Mouse (Mus musculus): ENCODE measurements around the gene Cdca4. TPM values are rescaled to one million over a fixed set of nuclear protein-coding genes. Genes with fewer than 3 reads are reported as not detected.

The Cdca4 gene
- total RNA-seq (2022): 1 to 10 TPM; 5.6 to 6.5 (median 6.2) TPM

DNA sequence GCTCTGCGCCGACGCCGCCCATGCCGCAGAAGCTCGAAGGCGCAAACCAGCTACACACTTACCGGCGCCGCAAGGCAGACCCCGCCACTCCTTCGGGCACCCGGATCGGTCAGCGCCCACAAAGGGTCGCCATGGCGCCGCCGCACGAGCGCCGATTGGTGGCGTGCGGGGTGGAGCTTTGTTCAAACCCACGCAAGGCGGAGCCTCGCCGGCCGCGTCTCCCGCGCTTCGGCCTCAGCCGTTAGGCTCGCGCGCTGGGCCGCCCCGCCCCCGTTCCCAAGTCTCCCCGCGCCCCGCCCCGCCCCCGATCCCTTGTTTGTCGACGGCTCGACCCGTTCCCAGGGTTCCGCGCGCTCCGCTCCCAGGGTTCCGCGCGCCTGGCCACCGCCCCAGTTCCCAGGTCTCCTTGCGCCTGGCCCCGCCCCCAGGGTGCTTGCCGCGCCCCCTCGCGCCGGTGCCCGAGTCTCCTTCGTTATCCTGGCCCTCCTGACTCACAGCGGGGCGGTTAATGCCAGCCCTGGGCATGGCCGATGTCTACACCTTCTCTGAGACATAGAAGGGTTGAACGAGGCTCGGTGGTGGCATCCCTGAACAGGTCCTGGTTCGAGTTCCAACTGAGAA, at the start of gene Cdca4:
Cdca4 (minus strand) TSS at position 180 of the 621 bp plus-strand sequence.
- DNase-seq (ENCODE audit: low spot score): peak; percentile 95

DNA sequence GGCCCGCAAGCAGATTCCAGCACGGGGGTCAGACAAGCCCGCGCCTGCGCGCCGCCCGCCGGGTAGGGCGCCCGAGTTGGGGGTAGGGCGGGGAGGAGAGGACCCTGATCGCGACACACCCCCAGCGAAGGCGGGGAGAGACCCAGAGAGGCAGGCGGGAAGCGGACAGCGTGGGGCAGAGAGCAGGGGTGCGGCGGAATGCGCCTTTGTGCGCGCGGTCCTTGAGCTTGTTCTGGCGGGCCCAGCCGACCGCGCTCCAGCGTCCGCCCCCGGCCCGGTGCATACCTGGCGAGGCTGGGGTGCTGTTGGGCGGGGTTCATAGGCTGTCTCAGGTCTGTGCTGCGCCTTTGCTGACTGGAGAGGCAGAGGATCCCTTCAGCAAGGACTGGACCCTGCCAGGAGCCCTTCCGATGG, 48.4 kb upstream of the Cdca4 start:
- DNase-seq (ENCODE audit: low spot score): no peak

DNA sequence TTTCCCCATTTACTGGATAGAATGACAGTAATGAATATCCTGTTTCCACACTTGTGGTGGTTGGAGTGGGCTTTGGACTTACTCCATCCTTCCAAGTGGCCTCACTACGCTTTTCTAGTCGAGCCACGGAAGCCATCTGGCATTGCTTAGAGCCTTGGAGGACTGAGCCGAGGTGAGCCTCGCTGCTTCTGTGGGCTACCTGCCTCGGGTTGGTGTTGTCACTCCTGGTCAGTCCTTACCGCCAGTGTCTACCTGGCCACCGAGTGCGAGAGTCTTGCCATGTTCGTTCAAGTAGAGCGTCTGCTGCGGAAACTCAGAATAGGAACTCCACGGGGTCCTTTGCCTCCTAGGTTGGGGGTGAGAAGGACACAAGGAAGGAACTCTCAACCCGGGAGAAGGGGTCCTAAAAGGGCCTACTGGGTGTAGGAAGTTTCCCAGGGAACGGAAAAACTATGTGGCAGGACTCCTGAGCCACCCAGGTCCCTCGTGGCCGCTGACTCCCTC, 47.9 kb upstream of the Cdca4 start:
- DNase-seq (ENCODE audit: low spot score): no peak

DNA sequence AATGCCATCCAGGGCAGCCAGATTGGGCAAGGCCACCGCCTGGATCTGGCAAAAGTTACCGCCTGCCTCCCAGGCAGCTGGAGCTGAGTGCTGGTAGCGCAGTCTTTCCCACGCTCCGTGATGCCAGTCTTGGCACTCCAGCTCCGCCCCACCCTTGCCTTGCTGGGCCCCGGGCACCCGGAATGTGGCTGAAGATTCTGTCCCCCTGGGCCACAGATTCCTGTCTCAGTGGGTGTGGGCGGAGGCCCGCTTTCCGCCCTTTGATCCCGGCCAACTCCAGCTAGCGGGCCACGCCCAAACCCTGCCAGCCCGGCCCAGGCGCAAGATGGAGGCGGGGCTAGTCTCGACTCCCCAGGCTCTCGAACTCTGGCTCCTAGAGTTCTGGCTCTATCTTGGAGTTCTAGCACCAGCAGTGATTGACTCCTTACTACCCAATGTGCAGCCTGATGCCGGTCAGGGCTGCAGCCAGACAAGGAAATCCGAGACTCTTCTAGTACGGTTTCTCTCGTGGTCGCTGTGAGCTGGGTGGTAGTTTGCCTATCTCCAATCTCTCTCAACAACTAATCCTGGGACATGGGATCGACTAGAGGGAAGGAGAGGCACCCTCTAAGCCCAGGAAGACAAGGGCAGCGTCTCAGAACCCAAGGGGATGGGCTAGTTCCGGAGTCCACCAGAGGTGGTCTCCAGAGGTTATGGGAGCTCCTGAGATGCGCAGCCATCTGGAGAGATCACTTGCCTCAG, 47.3 kb upstream of the Cdca4 start:
- peak; percentile 76 for DNase-seq (ENCODE audit: low spot score)

DNA sequence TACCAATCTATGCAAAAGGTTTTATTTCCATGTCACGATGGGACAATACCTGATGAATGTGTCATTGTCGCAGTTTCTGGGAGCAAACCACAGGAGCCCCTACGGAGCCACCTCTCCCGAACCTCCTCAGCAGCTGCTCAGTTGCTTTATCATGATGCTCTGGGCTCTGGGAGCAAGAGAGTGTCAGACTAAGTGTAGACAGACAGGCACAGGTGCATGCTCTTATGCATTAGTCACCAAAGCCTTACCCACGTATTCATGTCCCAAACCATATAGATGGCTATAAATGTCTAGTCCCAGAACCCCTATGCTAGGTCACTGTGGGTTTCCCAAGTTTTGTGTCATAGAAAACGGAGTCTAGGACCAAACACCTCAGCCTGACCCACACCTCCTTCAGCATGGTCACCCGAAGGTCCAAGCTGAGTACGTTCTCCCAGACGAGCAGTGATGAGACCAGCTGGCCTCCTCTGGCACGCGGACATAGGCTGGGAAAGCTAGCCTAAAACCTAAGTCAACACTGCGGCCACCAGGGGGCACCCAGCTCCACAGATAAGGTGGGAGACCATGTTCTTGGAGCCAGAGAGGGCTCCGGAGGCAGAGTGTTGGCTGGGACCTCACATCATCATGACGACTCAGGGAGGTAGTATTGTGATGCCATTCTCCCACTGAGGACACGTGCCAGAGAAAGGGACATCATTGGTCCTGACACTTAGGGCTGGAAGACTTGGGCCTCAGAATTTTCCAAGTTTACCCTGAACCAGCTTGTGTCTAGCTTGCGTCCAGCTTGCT, 46.2 kb upstream of the Cdca4 start:
- DNase-seq (ENCODE audit: low spot score): peak; percentile 92

DNA sequence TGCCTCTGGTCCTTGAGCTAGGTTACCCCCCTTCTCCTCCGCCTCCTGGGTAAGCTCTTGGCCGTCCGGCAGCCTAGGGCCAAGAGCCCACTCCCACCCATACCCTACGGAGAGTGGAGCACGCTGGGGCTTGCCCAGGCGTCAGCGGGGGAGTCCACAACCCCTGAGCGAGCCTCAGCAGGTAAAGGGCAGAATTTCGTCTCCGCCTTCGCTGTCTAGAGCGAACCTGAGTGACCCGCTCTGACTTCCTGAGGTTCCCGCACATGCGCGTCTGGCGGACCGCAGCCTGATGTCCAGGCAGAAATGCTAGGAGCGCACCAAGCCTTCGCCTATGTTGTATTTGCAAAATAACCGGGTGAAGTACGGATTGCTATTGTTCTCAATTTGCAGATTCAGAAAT, 45.0 kb upstream of the Cdca4 start:
- no peak for DNase-seq (ENCODE audit: low spot score)

DNA sequence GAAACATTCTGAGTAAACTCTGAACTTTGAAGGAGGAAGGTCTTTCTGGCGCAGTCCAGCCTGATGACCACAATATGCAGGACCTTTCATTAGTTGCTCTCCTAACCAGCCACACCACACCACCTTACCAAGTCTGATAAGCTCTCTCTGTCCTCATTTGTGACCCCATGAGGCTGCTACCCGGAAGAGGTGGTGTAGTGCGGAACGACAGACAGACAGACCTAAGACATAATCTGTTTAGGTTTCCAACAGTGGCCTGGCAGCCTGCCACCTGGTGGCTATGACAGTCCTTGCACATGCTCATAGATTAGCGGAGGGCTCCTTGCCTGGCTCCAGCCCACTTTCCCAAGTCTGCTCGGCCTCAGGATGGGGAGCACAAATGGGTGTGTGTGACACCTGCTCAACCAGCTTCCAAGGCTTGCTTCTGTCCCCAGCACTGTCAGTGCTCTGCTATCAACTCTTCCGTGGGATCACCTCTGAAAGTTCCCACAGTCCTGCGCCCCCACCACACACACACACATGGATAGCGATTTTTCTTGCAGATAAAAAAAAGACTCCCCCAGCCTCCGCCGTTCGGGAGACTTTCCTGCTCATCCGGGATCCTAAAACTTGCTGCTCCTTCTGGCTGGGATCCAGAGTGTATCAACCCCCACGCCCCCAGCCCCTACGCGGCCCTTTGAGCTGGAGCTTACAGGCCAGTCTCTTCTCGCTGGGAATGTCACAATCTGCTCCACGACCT, 44.4 kb upstream of the Cdca4 start:
- DNase-seq (ENCODE audit: low spot score): no peak

DNA sequence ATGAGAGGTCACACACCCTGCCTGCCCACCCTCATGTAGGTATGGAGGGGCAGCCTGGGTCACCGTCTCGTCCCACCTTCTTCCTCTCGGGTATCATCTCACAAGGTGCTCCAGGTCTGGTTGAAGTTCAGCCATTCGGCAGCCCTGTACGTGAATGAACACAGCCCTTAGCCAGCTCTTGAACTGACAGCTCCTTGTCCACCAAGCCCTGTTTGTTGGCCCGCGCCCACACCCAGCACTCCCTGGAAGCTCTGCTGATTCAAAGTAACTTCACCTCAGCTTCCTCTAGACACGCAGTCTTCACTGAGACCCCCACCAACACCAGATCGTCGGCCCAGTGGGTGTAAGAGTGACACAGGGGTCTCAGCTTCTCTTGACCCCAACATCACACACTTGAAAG, 43.8 kb upstream of the Cdca4 start:
- DNase-seq (ENCODE audit: low spot score): no peak

DNA sequence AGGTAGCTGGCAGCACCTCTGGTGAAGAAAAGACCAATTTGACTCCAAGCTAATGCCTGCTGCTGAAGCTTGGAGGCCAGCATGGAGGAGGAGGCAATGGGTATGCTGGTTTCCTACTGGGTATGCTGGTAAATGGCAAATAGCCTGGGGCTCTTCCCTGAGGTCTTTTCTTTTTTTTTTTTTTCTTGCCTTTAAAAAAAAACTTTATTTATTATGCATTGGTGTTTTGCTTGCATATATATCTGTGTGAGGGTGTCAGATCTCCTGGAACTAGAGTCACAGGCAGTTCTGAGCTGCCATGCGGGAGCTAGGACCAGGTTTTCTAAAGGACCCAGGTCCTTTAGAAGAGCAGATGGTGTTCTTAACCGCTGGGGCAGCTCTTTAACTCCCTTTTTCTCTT, 42.0 kb upstream of the Cdca4 start:
- DNase-seq (ENCODE audit: low spot score): no peak

DNA sequence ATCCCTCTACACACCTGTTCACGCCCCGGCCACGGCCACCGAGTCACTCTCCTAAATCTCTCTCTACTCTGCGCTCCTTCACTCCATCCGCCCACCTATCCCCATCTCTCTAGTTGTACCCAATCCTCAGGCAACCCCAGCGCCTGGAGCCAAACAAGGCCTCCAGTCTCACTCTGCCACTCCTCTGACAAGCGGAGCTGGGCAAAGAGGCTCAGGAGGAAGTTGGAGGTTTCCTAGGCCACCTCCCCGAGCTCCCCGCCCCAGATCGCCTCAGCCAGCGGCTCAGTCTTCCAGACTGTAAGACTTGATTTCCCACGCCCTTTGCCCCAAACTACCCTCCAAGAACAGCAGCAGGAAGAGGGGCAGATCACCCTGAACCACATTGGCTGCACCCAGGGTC, 41.6 kb upstream of the Cdca4 start:
- DNase-seq (ENCODE audit: low spot score): no peak

DNA sequence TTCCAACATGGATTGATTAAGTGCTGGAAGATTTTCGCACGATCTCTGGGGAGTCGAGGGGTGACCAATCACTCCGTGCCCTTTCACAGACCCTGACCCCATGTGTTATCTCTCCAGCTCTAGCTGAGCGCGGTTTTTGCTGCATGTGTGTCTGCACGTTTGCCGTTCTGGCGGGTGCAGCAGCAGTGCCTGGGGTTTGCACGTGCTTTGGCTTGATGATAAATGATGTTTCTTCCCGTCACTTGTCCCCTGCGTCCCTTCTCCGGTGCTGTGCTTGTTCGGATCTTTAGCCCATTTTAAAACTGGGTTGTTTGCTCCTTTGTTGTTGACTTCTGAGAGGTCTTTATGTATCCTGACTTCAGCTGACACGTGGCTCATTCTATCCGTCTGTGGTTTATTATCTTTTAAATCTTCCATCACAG, 40.6 kb upstream of the Cdca4 start:
- DNase-seq (ENCODE audit: low spot score): no peak

DNA sequence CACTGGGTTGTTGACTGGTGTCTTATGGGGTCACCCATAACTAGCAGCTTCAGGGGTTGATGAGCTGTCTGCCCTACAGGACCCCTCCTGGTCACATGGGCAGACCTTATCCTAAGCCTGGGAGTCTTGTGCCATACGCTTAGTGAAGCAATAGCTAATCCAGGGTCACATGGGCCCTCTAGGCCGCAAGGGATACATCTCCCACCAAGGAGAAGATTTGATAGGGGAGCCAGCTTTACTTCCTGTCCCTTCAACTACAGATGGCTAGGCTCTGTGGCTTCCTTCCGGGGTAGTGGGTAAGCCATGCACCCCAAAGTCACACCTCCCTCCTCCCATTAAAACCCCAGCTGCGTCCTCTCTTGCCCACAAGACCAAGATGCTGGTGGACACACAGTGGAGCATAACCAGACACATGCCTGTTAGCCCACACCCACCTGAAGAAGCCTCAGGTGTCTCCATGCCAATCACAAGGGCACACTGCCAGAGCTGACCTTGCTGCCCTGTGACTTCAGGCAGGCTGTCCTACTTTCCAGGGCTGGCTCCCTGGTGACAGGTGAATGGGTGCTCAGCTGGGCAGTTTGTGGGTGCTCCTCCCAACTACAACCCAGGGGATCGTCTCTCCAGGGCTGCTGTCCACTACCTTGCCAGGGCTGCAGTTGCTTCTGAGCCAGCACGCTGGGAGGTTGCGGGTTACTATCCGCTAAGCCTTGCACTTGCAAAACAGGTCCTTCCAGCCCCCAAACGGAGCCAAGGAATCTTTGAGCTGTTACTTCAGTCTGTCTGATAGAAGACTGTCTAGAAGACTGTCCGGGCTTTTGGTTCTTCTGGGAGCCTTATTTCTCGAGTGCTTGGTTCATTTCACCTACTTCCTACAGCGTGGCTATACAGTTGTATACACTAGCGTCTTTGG, 39.2 kb upstream of the Cdca4 start, which contains the start of gene Gpr132:
Gpr132 (minus strand) TSS at position 51 of the 910 bp plus-strand sequence.
- DNase-seq (ENCODE audit: low spot score): no peak

DNA sequence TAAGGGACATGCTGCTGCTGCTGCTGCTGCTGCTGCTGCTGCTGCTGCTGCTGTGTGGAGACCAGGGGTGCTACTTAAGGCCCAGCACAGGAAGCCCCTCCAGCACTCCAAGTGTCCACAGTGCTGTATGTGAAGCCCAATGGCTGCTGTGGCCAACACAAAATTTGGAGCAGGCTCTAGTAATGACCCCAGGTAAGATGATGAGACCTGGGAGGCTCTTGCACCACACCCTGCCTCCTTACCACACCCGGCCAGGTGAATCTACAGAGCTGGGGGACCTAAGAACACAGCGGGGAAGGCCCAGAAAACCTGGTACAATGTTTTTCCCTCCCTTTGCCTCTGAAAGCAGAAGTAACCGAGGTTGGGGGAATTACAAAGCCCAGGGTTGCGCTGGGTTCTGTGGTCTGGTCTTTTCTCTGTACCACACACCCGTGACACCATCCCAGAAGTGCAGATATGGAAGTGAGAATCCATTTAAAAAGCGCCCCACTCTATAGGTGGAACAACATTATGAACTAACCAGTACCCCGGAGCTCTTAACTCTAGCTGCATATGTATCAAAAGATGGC, 38.0 kb upstream of the Cdca4 start:
- DNase-seq (ENCODE audit: low spot score): no peak

DNA sequence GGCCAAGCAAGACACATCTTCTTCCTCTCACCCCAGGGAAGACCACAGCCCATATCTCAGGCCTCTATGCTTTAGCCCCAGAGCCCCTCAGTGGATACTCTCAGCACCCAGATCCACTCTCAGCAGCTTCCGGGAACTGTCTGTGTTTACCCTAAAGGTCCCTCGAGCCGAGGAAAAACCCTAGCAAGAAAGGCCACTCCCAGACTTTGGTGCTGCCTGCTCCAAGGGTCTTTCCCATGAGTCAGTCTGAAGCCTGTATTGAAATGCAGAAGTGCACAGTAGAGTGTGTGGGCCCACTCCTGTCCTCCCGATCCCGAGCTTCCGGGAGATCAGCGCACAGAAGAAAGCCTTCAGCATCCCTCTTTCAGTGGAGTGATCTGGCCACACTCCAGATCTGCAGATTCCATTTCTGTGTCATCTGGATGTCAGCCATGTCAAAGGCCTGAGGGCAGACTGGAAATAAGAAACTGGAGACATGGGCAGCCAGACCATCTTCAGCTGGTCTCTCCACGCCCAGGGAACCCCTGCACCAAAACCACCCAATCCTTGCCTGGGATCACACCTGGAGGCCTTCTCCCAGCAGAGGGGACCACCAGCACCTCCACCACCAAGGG, 37.4 kb upstream of the Cdca4 start:
- no peak for DNase-seq (ENCODE audit: low spot score)

DNA sequence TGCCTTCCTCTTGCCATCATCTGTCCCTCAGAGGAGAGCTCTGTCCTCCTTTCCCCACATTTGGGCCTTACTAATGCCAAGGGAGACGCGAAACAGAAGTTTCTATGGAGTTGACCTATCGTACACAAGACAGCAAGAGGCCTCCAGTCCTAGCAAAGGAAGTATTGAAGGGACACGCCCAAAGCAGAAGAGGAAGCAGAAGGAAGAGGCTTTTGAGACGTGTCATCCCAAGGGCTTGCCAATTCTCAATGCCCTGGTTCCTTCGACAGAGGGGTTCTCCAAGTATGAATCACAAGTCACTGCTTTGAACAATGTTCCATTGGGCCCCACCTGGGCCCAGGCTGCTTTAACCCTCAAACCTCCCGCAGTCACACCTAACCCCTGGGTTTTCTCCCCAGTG, 35.6 kb upstream of the Cdca4 start:
- peak; percentile 26 for DNase-seq (ENCODE audit: low spot score)

DNA sequence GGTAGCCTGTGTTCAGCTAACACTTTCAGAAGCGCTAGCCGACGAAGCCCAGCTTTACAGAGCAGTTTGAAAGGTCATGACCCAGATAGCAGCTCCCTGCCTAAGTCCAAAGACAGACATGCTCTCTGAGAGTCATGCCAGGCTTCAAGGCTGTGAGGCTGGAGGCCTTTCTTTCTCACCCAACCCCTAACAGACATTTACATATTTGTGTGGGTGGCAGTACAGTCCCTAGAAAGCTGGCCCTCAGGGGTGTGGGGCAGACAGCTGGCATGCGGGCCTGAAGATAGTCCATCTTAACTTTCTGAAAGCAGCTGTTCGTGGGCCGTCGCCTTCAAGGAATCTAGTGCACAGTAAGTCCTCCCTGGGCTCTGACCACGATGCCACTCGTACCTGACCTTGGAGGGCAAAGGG, 32.7 kb upstream of the Cdca4 start:
- no peak for DNase-seq (ENCODE audit: low spot score)

DNA sequence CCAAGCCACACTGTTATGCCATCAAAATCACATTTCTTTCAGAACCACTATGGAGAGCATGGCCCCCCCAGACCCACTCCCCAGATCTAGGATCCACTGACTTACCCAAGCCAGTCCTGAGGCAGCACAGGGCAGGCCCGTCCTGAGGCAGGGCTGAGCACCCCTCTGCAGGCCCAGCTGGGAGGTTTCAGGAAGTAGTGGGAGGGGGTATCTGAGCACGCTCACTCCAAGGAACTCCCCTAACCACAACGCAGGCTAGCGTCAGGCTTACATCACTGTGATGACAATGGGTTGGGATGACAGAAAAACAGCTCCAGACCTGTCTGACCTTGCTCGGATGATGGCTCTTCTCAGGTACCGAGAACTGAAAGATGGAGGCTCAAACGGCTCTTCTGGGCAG, 31.5 kb upstream of the Cdca4 start:
- no peak for DNase-seq (ENCODE audit: low spot score)

DNA sequence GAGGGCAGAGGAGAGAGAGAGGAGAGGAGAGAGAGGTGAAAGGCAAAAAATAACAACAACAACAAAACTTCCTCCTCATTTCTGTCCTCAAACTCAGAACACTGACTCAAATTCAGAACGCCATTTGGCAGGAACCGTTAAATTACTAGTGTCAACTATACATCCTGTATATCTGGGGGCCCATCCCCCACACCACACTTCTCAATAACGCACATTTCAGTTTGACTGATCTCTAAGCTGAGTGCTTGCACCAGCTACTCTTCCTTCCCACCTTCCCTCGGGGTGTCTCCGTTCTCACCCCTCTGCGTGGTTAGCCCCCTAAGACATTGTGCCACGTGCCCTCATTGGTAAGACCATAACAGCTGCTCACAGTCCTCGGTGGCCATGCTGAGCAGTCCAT, 30.7 kb upstream of the Cdca4 start:
- DNase-seq (ENCODE audit: low spot score): no peak

DNA sequence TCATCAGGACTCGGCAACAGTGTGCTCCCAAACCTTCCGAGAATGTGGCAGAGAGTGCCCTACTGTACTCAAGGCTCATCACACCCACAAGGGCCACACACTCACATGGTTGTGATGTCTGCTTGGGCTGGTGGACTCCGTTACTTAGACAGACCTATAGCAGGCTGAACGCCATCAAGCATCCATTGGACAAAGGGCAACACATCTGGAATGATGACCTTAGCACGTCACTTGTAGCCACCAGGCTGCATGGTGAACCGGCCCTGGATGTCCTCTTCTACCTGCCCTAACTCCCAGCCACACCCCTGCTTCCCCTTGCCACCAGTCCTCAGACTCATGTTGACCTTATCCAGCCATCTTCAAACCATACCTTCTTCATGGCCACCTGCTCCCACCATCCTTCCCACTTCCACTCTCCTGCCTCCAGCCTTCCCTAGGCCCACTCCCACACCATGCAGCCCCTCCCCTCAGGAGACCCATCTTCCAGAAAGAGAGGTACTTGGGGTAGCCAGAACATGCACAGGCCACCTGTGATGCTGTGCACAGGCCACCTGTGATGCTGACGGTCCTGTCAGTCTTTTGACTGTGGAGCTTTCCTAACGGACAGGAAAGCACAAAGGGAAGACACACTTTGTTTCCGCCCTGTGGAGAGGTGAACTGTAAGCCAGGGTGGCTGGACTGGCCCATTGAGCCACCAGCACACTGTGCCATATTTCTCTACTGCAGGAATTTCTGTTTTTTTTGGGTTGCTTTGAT, 29.5 kb upstream of the Cdca4 start:
- DNase-seq (ENCODE audit: low spot score): no peak

Measured in heart, adult 8-10 months (tissue).